Mouse (Mus musculus): ENCODE measurements around the gene Otor. TPM values are rescaled to one million over a fixed set of nuclear protein-coding genes. Genes with fewer than 3 reads are reported as not detected.

Gene Otor
- not detected in 2 replicates for polyA plus RNA-seq (2012; rRNA removed)

DNA sequence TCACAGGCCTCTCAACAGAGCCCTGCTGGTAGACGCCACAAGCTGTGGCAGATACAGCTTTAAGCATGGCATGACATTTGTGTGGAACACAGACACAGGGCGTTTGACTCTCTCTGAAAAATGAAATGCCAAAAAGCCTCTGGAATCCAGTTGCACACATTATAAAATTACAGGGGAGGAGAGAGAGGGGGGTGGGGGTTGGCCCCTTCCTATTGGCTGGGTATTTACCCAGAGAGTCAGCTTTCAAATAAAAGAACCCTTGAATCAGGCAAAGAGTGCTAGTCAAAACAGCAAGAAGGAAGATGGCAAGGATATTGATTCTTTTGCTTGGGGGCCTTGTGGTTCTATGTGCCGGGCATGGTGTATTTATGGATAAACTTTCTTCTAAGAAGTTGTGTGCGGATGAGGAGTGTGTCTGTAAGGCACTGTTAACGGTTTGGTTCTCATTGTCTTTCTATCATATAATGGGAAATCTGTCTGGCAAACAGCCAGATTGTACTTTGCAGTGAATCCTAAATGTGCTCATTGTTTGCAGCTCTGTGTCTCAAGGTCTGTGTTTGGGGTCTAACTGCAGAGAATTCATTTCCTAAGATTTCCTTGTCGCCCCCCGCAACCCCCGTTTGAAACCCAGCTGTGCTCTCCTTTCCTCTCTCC, at the start of gene Otor:
Gene Otor (plus strand): TSS at position 276 of the 654 bp plus-strand sequence.
- WGBS, result 69% methylated on average over 8 of the region's 8 CpGs
- DNase-seq (ENCODE audit: low read depth, low spot score), result no peak

DNA sequence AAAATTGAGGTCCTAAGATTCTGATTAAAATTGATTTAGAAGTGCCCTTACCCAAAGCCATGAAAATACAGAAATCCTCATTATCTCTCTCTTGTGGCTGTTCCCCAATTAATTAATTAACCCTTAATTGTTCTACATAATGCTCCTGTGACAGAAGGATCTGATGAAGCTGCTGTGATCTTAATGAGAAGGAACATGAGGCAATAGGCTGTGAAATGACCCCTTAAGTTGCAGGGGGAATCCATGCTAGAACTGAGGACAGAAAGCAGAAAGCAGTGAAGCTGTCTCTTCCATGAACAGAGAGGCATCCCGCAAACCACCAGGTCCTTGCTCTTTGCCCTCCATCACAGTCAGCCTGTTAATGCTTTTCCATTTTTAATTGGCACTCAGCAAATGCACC, 47.0 kb upstream of the Otor start:
- DNase-seq (ENCODE audit: low read depth, low spot score), result no peak
- WGBS, result 90% methylated on average over 1 of the region's 1 CpGs

DNA sequence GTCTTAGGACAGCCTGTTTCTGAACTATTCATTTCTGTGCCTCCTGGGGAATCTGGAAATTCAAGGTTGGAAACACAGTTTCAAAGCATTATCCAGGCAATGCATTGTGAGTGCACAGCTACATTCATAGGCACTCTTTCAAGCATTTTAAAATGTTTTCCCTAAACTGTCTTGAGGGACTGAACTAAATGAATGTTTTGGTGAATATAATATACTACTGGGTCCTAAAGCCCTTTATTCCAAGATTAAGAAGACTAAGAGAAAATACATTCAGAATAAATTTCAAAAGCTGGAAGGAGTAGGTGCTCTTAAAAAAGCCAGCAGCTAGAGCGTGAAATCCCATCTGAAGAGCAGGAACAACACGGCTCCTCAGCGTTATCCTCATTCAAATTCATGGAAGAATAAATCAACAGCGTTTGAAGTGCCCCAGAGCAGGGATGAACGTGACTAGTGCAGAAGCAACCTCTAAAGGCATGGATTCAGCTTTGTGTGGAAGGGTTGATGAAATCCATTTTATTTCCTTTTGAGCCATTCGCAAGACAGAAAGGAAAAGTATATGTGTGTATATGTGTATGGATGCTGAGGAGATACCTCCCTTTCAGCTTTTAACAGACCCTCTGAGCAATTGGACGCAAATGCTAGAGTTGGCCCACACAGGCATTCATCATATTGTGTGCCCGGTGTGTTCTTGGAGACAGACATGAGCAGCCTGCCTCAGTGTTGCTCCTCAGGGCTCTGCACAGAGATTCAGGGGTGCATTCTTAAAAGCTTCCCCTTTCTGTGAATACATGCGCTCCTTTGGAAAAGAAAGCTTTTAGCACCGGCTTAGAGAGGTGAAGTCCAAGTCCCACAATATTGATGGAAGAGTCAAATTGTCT, 45.7 kb upstream of the Otor start:
- no peak for DNase-seq (ENCODE audit: low read depth, low spot score)
- WGBS, result 74% methylated on average over 10 of the region's 10 CpGs

DNA sequence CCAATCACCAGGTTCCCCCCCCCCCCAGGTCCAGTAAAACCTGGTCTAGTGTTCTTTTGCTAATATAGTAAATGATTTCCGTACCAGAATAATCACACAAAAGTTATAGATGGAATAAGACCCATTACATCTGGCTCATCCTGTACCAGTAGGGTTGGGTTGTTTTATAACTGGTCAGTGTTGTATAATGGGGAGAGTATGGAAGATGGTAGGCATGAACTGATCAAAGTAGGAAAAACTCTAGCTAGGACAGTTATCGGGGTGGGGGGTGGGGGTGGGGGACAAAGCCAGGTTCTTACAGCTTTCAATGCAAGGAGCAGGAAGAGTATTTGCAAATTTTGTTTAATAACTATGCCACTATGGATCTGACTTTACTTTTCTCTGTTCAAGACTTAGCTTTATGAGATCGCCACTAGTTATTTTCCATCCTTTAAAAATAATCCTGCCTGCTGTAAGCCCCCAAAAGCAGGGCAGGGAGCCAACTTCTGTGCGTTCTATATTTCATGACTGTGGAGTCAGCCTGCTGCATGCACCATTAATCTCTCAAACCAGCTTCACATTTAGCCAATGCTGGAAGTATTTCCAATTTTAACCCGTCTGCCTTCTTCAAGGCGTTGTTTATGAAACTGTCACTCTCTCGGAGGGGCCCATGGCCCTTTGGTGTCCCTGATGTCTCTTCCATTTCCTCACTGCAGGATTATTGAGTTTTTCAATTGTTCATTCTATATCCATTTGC, 43.8 kb upstream of the Otor start:
- WGBS, result 68% methylated on average over 7 of the region's 7 CpGs
- DNase-seq (ENCODE audit: low read depth, low spot score), result no peak

DNA sequence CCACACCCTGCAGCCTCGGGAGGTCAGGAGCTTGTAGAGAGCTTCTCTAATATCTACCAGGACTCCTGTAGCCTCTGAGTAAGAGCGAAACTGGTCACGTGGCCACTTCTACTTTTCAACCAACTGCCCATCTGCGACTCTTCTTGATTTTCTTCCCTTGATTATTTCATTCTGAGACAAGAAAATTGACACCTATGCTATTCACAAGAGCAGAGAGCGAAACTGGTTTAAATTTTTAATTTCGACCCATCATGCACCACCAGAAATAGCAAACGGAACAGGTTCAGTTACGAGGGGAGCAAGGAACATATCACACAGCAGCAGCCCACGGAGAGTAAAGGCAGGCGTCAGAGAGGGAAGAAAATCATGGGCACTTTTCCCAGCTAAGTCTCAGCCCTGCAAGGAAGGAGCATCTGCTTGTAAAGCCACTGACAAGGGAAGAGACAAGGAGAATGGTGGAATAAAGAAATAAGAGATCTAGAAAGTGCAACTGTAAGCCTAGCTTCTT, 43.1 kb upstream of the Otor start:
- WGBS, result 68% methylated on average over 10 of the region's 10 CpGs
- DNase-seq (ENCODE audit: low read depth, low spot score), result no peak

DNA sequence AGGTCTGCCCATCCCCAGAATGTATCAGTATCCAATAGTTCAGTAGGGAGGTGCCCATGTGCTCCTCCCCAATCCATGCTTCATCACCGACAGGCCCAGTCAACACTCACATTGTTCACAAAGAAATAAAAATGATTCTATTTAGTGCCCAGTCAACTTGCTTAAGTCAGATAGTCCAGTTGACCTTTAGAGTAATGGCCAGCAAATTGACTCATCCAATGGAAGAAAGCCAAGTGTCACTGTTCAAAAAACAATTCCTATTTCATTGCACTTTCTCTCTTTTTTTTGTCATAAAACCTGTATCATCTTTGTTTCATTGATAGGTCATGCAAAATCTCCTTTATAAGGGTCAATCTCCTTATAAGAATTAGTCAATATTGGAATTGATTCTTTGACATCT, 36.7 kb upstream of the Otor start:
- WGBS, result 89% methylated on average over 1 of the region's 1 CpGs
- DNase-seq (ENCODE audit: low read depth, low spot score), result no peak

DNA sequence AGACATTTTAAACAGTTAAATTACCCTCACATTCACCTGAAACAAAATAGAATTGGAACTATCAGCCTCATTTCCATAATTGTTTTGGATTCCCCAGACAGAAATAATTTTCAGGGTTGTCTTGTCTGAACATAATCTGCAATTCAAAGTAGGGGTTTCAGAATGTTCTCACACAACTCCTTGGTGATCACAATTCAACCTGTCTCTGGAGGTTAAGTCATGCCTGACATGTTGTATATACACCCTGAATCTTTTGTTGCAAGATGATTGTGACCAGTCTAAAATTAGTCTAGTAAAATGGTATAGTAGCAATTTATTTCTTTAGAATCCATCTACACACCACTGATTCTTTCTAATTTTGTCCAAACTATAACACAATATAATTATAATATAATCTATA, 23.0 kb upstream of the Otor start:
- DNase-seq (ENCODE audit: low read depth, low spot score), result no peak

DNA sequence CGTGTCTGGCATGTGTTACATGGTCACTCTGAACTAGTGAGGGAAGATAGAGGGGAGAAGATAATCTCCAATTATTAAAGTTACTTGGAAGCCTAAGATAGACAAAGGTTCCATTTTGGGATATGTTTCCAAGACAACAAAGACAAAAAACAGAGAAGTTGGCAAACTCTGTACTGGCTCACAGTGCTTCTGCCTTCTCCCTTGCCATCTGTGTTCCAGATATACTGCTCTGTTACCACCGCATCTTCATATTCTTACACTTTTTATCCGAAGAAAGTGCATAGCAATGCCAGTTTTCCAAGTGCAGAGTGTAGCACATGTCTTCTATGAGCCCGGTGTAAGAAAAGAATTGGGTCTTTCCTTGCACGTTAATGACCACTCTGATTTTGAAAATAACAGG, 21.5 kb upstream of the Otor start:
- WGBS, result 70% methylated on average over 5 of the region's 5 CpGs
- DNase-seq (ENCODE audit: low read depth, low spot score), result no peak

DNA sequence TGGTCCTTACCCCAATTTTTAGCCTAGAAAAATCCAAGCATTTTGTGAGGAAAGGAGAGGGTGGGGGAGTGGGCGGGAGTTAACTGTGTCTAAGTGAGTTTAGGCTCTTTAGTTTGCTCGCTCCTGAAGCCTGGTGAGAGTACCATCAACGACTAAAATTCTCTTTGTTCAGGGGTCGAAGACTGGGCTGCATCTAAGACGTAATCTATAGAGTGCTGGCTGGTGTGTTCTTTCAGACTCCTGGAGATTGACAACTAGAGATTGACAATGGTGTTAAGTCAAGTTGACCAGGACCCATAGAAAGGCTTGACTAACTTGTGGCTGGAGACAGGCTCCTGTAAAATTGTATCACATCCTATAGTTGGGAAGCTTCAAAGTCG, 15.9 kb upstream of the Otor start:
- WGBS, result 61% methylated on average over 6 of the region's 6 CpGs
- DNase-seq (ENCODE audit: low read depth, low spot score), result no peak

DNA sequence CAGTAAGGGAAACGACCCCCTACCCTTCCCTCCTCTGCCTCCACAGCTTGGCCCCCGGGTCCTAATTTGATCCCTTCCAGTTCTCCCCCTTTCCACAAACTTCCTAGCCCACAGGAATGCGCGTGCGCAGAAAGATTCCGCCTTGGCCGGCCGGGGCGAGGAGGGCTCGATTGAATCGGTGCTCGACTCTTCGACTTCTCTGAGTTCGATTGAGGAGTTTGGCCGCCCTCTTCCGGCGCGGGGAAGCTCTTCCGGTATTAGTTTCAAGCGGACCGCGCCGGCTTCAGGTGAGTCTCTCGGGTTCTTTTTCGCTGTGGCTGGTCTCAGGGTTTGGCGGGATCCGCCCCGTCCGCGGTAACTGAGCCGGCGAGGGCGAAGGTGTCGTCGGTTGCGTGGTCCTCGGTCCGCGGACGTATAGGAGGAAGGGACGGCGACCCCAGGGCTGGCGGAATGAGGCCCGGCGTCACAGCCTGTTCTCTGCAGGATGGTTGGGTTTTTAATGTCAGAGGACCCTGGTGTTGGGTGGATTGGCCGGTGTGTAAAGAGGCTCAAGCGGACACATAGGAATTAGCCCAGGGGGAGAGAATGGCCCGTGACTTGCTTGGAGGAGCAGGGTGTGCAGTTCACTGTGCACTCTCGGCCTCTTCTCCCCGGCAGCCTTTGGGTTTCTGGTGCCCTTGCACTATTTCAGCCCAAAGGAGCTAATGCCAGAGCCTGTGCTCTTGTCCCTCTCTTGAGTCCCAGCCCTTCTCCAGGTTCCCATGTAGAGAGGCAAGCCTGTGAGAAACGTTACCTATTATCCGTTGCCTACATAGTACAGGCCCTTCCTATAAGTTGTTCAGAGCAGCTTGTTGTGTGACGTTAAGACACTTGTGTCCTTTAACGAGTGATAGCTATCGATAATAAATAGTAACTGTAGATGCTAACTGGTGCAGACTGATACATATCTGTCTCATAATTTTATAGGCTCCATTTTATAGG, 15.2 kb upstream of the Otor start, which contains the start of gene Snrpb2:
Gene Snrpb2 (plus strand): TSS at position 228 of the 981 bp plus-strand sequence.
- WGBS, result under 1% methylated on average over 55 of the region's 55 CpGs
- DNase-seq (ENCODE audit: low read depth, low spot score), result peak; percentile 65

DNA sequence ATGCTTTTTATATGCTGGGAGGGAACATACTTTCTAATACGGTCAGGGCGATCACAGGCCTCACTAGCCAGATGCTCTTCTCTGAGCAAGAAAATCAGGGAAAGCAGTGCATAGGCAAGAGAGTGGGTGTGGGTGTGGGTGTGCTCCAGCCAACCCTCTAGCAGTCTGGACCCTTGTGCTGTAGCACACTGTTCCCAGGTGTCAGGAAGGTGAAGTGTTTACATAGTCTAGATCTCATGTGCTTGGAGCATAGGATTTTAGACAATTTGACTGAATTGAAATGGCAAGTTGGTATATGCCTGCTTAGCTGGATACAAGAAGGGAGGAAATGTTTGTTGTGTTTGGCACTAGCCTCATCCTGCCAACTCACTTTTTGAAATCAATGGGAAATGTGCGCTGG, 12.4 kb upstream of the Otor start:
- DNase-seq (ENCODE audit: low read depth, low spot score), result no peak
- WGBS, result 85% methylated on average over 3 of the region's 3 CpGs

DNA sequence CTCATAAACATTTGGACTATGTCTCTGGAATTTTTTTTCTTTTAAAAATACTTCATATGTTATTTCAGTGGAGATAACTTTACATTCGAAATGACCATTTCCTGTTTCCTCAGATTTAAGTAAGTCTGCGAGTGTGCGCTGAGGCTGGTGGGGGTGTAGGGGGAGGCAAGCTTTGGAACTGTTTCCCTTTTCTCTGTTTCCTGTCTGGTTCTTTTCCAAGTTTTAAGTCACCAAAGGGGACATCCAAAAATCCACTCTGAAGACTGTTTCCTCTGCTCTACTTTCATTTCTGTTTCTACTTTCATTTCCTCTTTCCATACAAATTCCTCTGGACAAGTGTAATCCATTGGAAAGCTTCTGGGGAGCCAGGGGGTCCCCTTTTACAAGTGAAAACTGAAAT, 3.4 kb downstream of the Otor start:
- DNase-seq (ENCODE audit: low read depth, low spot score), result no peak
- WGBS, result 46% methylated on average over 3 of the region's 3 CpGs

DNA sequence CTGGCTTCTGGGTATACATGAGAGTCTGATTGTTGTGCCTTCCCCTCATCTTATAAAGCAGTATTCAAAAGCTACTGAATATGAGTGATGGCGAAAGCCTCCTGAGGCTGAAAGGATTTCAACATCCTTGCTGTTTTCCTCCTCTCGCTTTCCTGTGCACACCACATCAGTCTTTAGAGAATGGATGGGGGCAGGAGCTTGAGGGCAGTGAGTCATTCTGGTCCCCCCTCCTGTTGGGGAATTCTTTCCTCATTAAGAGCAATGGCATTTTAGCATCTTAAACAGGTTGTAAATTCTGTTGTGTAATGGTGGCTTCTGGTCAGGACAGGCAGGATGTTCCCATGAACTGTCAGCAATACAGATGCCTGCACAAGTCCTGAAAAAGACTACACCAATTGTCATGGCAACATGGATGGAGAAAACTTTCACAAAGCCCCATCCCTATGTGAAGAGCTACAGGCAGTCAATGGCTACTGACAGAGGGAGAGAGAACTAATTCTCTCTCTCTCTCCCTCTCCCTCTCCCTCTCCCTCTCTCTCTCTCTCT, 6.7 kb downstream of the Otor start:
- no peak for DNase-seq (ENCODE audit: low read depth, low spot score)

DNA sequence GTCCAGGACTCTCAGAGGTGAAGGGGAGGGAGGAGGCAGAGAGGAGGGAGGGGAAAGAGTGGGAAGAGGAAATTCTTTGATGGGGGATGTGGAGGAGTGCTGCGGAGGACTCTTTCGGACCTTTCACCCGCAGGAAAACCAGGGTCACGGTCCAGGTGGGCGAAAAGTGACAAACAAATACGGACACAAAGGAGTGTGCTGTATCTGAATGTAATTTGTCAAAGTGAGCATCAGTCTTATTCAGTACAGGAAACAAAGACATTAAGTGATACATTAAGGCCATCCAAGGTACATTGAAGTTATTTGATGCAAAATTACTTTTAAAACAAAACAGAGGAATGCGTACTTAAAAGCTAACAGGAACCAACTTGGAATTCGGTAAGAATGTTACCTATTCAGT, 11.6 kb downstream of the Otor start:
- WGBS, result 76% methylated on average over 8 of the region's 8 CpGs
- DNase-seq (ENCODE audit: low read depth, low spot score), result no peak

More for the DNA sequence above, 6.7 kb downstream of the Otor start:
- 57% methylated on average over 2 of the region's 2 CpGs for WGBS

DNA sequence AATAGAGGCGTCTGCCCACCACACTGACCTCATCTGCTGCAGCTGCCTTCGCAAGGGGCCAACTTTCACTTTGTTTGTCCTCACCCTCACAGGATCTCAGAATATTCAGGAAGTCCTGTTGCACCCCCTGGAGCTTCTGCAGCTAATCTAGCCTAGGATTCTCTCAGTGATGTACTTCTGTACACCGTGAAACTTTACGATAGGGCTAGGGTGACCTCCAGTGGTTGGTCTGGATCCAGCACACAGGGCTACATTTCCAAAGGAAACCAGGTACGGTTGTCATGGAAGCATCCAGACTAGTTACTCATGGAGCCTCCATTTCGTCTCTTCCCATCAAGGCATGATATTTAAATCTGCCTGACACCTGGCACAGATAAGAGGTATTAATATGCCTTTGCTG, 15.5 kb downstream of the Otor start:
- DNase-seq (ENCODE audit: low read depth, low spot score), result no peak

DNA sequence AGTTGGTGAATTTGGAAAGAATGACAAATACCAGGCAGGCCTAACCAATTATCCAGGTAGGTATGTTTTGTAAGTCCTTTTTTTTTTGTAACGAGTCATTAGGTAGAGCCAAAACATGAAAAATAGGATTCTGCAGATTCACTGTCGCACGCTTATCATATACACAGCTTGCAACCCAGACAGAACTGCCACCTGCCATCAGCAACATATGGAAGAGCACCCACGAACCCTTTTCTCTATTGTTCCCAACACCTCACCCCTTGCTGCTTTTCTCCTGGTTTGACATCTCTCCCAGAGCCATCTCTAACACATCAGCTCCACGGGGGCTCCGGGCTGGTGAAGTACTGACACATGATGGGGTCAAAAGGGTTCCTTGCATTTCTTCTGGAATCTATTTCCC, 16.5 kb downstream of the Otor start:
- WGBS, result 59% methylated on average over 6 of the region's 6 CpGs
- DNase-seq (ENCODE audit: low read depth, low spot score), result no peak

More for the DNA sequence above, 15.5 kb downstream of the Otor start:
- WGBS, result 18% methylated on average over 6 of the region's 6 CpGs

DNA sequence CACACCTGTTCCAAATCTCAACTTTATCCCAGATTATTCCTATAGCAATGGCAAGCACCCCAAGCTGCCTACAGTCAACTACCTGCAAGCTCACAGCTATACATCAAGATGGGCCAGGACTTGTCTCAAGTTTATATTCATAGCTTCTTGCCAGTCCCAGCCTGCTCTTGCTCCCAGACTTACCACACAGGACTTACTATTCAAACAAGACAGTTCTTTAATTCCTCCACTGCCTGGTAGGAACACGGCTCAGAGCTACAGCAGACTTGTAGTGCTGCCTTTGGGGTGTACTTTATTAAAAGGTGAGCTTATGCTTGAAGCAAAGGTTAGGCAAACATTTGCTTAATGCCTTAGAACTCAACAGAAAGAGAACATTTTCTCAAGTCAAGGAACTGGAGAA, 18.9 kb downstream of the Otor start:
- 35% methylated on average over 1 of the region's 1 CpGs for WGBS
- no peak for DNase-seq (ENCODE audit: low read depth, low spot score)

DNA sequence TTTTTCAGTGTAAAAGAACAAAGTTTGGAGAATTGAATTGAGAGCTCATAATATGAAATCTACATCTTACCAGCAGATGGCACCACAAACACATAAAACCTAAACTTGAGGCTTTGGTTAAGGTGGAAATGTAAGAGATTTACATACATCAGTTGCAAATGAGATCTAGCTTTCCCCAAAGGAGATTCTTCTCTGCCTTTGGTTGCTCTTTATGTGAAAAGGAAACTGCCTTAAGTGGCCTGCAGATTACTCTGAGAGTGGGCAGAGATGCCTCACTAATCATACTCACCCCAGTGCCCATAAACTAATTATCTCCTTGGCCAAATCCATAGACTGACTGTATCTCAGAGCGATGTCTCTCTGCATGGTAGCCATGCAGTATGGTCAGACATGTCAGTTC, 35.6 kb downstream of the Otor start:
- no peak for DNase-seq (ENCODE audit: low read depth, low spot score)
- 66% methylated on average over 1 of the region's 1 CpGs for WGBS

DNA sequence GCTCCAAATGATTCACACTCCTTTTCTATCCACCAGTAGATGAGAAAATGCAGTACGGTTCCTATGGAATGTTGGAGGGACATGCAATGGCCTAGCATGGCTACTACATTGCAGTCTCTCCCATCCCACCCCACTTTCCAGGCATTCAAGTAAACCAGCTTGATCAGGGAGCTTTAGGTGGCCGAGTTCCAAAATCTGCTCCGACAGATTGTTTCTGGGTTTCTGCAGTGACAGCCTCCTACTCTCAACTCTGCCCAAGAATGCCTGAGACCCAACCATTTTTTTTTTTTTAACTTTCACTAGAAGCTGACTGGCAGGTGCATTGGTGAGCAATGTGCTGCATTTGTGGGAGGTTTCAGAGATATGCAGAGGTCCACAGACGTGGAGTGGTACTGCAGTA, 36.4 kb downstream of the Otor start:
- no peak for DNase-seq (ENCODE audit: low read depth, low spot score)
- WGBS, result 70% methylated on average over 4 of the region's 4 CpGs

Measured in large intestine, adult 2 months (tissue).